ENCODE assay signal across 8 mouse cellular contexts in genomic region chr11:65162767-65163120, GRCm38 (mm10). TPM values are rescaled to one million over a fixed set of nuclear protein-coding genes. Genes with fewer than 3 reads are reported as not detected.
DNase-seq lines count a peak whose midpoint lies in the region; ATAC-seq lines count a peak whose summit lies in the region.

Gene Arhgap44, minus strand, starts transcription at chr11:65162961.

- H3K9ac ChIP-seq in hindbrain, embryonic 11.5 days (ENCODE audit: low read depth, low read length), result peak within 1 kb of the TSS; percentile 83
- peak within 1 kb of the TSS; percentile 90 for H3K9ac ChIP-seq in lung, embryonic 16.5 days (ENCODE audit: low read length)

- under 1% methylated on average over 26 of the region's 27 CpGs for WGBS in hindbrain, embryonic 11.5 days
- WGBS in lung, embryonic 16.5 days, result 0% methylated on average over 27 of the region's 27 CpGs

- no peaks in the 10 kb centered on the region for H3K36me3 ChIP-seq in hindbrain, embryonic 11.5 days (ENCODE audit: control insufficient read depth, insufficient read depth, low read length)
- H3K36me3 ChIP-seq in lung, embryonic 16.5 days (ENCODE audit: control insufficient read depth, insufficient read depth, low read length), result no peaks in the 10 kb centered on the region

- peak; percentile 96 for ATAC-seq in hindbrain, embryonic 11.5 days (ENCODE audit: low FRiP score)
- peak; percentile 87 for ATAC-seq in lung, embryonic 16.5 days (ENCODE audit: low read depth)

- H3K27me3 ChIP-seq in hindbrain, embryonic 11.5 days (ENCODE audit: control insufficient read depth, insufficient read depth, low read length), result peaks cover 4% of the 10 kb centered on the region; the same call in 1 of the 2 replicates
- no peaks in the 10 kb centered on the region for H3K27me3 ChIP-seq in lung, embryonic 16.5 days (ENCODE audit: control insufficient read depth, insufficient read depth, low read depth, low read length)

- H3K27ac ChIP-seq in hindbrain, embryonic 11.5 days (ENCODE audit: low read depth, low read length), result peak within 1 kb of the TSS; percentile 47; the same call in 1 of the 2 replicates
- peak within 1 kb of the TSS; percentile 93 for H3K27ac ChIP-seq in lung, embryonic 16.5 days (ENCODE audit: low read length)

- H3K4me2 ChIP-seq in hindbrain, embryonic 11.5 days (replicated peaks; ENCODE audit: low read depth, low read length), result peak within 1 kb of the TSS; percentile 70
- H3K4me2 ChIP-seq in lung, embryonic 16.5 days (ENCODE audit: low read depth, low read length), result peak within 1 kb of the TSS; percentile 78

- DNase-seq in R1 (ENCODE audit: low read depth, low spot score) (peak; percentile 78), MN1 (ENCODE audit: low spot score) (no peak)
- peak; percentile 77 for DNase-seq in cerebellum, adult 8-10 months
- DNase-seq in frontal cortex, adult 2 months (ENCODE audit: extremely low spot score in 1 of 2, low spot score in 1 of 2), result peak; percentile 41 to 80
- DNase-seq in hindbrain, embryonic 11.5 days (ENCODE audit: low spot score), result peak; percentile 83
- peak; percentile 66 to 75 for DNase-seq in layer of hippocampus, postnatal 14 days (ENCODE audit: low spot score in 2 of 2)
- peak; percentile 80 to 84 for DNase-seq in right cerebral cortex, adult 2 months (ENCODE audit: low spot score in 2 of 2)

- H3K4me1 ChIP-seq in hindbrain, embryonic 11.5 days (replicated peaks; ENCODE audit: control insufficient read depth, insufficient read depth, low read length), result no peaks in the 10 kb centered on the region; the same call in 1 of the 2 replicates
- H3K4me1 ChIP-seq in lung, embryonic 16.5 days (replicated peaks; ENCODE audit: control insufficient read depth, insufficient read depth, low read length), result 0 out of 2 replicates have a peak, but pooled peaks cover 5% of the 10 kb centered on the region

- H3K4me3 ChIP-seq in hindbrain, embryonic 11.5 days (ENCODE audit: low read depth, low read length), result peak within 1 kb of the TSS; percentile 81
- H3K4me3 ChIP-seq in lung, embryonic 16.5 days (ENCODE audit: low read length), result peak within 1 kb of the TSS; percentile 94

- no peaks in the 10 kb centered on the region for H3K9me3 ChIP-seq in hindbrain, embryonic 11.5 days (ENCODE audit: control insufficient read depth, low read length)
- H3K9me3 ChIP-seq in lung, embryonic 16.5 days (ENCODE audit: control insufficient read depth, low read length), result no peaks in the 10 kb centered on the region

RNA-seq across cellular contexts. Expression of gene Arhgap44, which starts in this region (rescaled TPM):
- polyA plus RNA-seq in frontal cortex, adult 2 months (2012; rRNA removed), result 62.3 and 64.7 TPM in 2 replicates
- 4.4 and 4.9 TPM in 2 replicates for polyA plus RNA-seq in hindbrain, embryonic 11.5 days (2014; fragmentation: Nextera tagmentation; extraction: Ambion mirVana)
- total RNA-seq in layer of hippocampus, postnatal 14 days (2021), result 100 to 1,000 TPM; 106 to 115 TPM
- 16.4 and 18.3 TPM in 2 replicates for polyA plus RNA-seq in lung, embryonic 16.5 days (2015; fragmentation: Nextera tagmentation; extraction: Ambion mirVana)
